Mouse (Mus musculus): ENCODE measurements around the gene Ms4a15. TPM values are rescaled to one million over a fixed set of nuclear protein-coding genes. Genes with fewer than 3 reads are reported as not detected.

Gene Ms4a15
- polyA plus RNA-seq, 1 experiment = not detected

GRCm38 (mm10) chr19:10935029-10935428, 58.0 kb downstream of the Ms4a15 start:
- TF ChIP-seq POLR2A (IDR thresholded peaks at IDR 0.05; ENCODE audit: extremely low read depth, insufficient read depth, low read length) = no peak
- TF ChIP-seq CTCF (IDR thresholded peaks at IDR 0.05; ENCODE audit: extremely low read depth, insufficient read depth, low read length) = no peak
- no peak overlapping the region for H3K4me3 ChIP-seq (ENCODE audit: insufficient read depth, low read length)
- no peaks in the 10 kb centered on the region; the same call in 1 of the 2 replicates for H3K4me1 ChIP-seq (ENCODE audit: control insufficient read depth, insufficient read depth, low read length)
- no peak overlapping the region for H3K27ac ChIP-seq (ENCODE audit: insufficient read depth, low read length)

- Histone ChIP-seq H3K4me1 (ENCODE audit: control insufficient read depth, insufficient read depth, low read length) (no peaks in the 10 kb centered on the region; the same call in 1 of the 2 replicates), H3K27ac (ENCODE audit: insufficient read depth, low read length) (no peak overlapping the region), H3K4me3 (ENCODE audit: insufficient read depth, low read length) (no peak overlapping the region)
- TF ChIP-seq CTCF (IDR thresholded peaks at IDR 0.05; ENCODE audit: extremely low read depth, insufficient read depth, low read length) (no peak), POLR2A (IDR thresholded peaks at IDR 0.05; ENCODE audit: extremely low read depth, insufficient read depth, low read length) (no peak)
These were observed 62.4 kb downstream of the Ms4a15 start for GRCm38 (mm10) chr19:10930641-10931040.

Other genes with a start within 250 kb of the Ms4a15 start
- 5.8 and 6.0 TPM in 2 replicates for gene Cd6, start 163.2 kb downstream of the Ms4a15 start, polyA plus RNA-seq (2012; rRNA removed)
- gene Slc15a3, start 153.5 kb downstream of the Ms4a15 start, polyA plus RNA-seq (2012; rRNA removed) = 1.3 and 2.3 TPM in 2 replicates
- 200 and 216 TPM in 2 replicates for gene Tmem132a, start 123.3 kb downstream of the Ms4a15 start, polyA plus RNA-seq (2012; rRNA removed)
- 61.9 and 63.5 TPM in 2 replicates for gene Tmem109, start 111.2 kb downstream of the Ms4a15 start, polyA plus RNA-seq (2012; rRNA removed)
- 219 and 221 TPM in 2 replicates for gene Prpf19, start 98.0 kb downstream of the Ms4a15 start, polyA plus RNA-seq (2012; rRNA removed)
- not detected in 2 replicates for gene Zp1, start 72.6 kb downstream of the Ms4a15 start, polyA plus RNA-seq (2012; rRNA removed)
- gene Ptgdr2, start 56.1 kb downstream of the Ms4a15 start, polyA plus RNA-seq (2012; rRNA removed) = 0.11 and 0.21 TPM in 2 replicates
- 5.0 and 5.5 TPM in 2 replicates for gene Ccdc86, start 44.0 kb downstream of the Ms4a15 start, polyA plus RNA-seq (2012; rRNA removed)
- not detected in 2 replicates for gene Ms4a10, start 18.6 kb downstream of the Ms4a15 start, polyA plus RNA-seq (2012; rRNA removed)
- not detected in 2 replicates for gene Ms4a18, start 24.8 kb upstream of the Ms4a15 start, polyA plus RNA-seq (2012; rRNA removed)
- gene Ms4a8a, start 87.9 kb upstream of the Ms4a15 start, polyA plus RNA-seq (2012; rRNA removed) = 0.11 and 0.13 TPM in 2 replicates
- gene 1700017D01Rik, start 137.6 kb upstream of the Ms4a15 start, polyA plus RNA-seq (2012; rRNA removed) = not detected in 2 replicates
- not detected in 2 replicates for gene 1700025F22Rik, start 172.1 kb upstream of the Ms4a15 start, polyA plus RNA-seq (2012; rRNA removed)
- gene Ms4a13, start 203.5 kb upstream of the Ms4a15 start, polyA plus RNA-seq (2012; rRNA removed) = not detected in 2 replicates
- not detected in 2 replicates for gene Ms4a12, start 239.2 kb upstream of the Ms4a15 start, polyA plus RNA-seq (2012; rRNA removed)

All from cortical plate, adult 2 months (tissue).